Mouse (Mus musculus) MEL (cell line): ENCODE results near the gene Cul4b. TPM values are rescaled to one million over a fixed set of nuclear protein-coding genes. Genes with fewer than 3 reads are reported as not detected.
A peak's percentile ranks its signal among the peaks of the same experiment; 100 is the strongest.

Experiments used
- DNase-seq: peaks from one replicate; pipeline ENCODE4 v3.0.0; 2011; ENCODE audit warnings: low read depth, low spot score
- H3K27ac ChIP-seq: 2 replicates; pipeline ENCODE4 v1.5.1; 2012; ENCODE audit warnings: low read depth, mild to moderate bottlenecking, control low read depth, low read length, moderate library complexity; ENCODE audit not compliant: control insufficient read depth
- H3K27me3 ChIP-seq, 2 experiments: fragments of 150-350 bp in 1 of 2; sonication (generic) in 1 of 2; 2 replicates each; pipeline ENCODE4 v1.6.1; 2012; ENCODE audit warnings: low read length in 2 of 2, mild to moderate bottlenecking in 2 of 2, improper control_type of control experiment in 1 of 2, moderate library complexity in 1 of 2; ENCODE audit not compliant: insufficient read depth in 2 of 2, control insufficient read depth in 1 of 2
- H3K36me3 ChIP-seq, 2 experiments: 2 replicates each; pipeline ENCODE4 v1.6.1; 2012 to 2014; ENCODE audit warnings: low read length in 2 of 2, improper control_type of control experiment in 1 of 2, inconsistent platforms in 1 of 2, mild to moderate bottlenecking in 1 of 2; ENCODE audit not compliant: insufficient read depth in 2 of 2, control insufficient read depth in 1 of 2
- H3K4me1 ChIP-seq, 2 experiments: fragments of 150-350 bp in 1 of 2; sonication (generic) in 1 of 2; 2 replicates each; pipeline ENCODE4 v1.6.1; 2012; ENCODE audit warnings: low read length in 2 of 2, improper control_type of control experiment in 1 of 2, mild to moderate bottlenecking in 1 of 2; ENCODE audit not compliant: insufficient read depth in 2 of 2, control insufficient read depth in 1 of 2
- H3K4me3 ChIP-seq, 2 experiments: fragments of 150-350 bp in 1 of 2; sonication (generic) in 1 of 2; 2 replicates each; pipeline ENCODE4 v1.5.1; 2012; ENCODE audit warnings: low read depth in 2 of 2, low read length in 2 of 2, mild to moderate bottlenecking in 2 of 2, moderate library complexity in 2 of 2, control low read depth in 1 of 2, improper control_type of control experiment in 1 of 2; ENCODE audit not compliant: control insufficient read depth in 1 of 2, insufficient read depth in 1 of 2
- H3K79me2 ChIP-seq: 2 replicates; pipeline ENCODE4 v1.6.1; 2012; ENCODE audit warnings: mild to moderate bottlenecking, low read length, moderate library complexity; ENCODE audit not compliant: control insufficient read depth, poor library complexity, insufficient read depth
- H3K9ac ChIP-seq: 2 replicates; pipeline ENCODE4 v1.6.1; 2012; ENCODE audit warnings: low read depth, mild to moderate bottlenecking, control low read depth, low read length, moderate library complexity; ENCODE audit not compliant: control insufficient read depth, poor library complexity, severe bottlenecking
- H3K9me3 ChIP-seq: fragments of 150-350 bp; sonication (generic); replicated peaks from 2 replicates; pipeline ENCODE4 v1.6.1; 2012; ENCODE audit warnings: mild to moderate bottlenecking, low read length, improper control_type of control experiment, moderate library complexity; ENCODE audit not compliant: insufficient read depth
- BHLHE40 ChIP-seq: IDR thresholded peaks from 2 replicates; pipeline ENCODE4 v1.6.1; 2012; ENCODE audit warnings: low read depth, mild to moderate bottlenecking, inconsistent platforms, low read length, improper control_type of control experiment, borderline replicate concordance
- CHD1 ChIP-seq: IDR thresholded peaks from 2 replicates; pipeline ENCODE4 v1.6.1; 2012; ENCODE audit warnings: low read depth, mild to moderate bottlenecking, inconsistent platforms, low read length, improper control_type of control experiment
- CHD2 ChIP-seq: IDR thresholded peaks from 2 replicates; pipeline ENCODE4 v1.6.1; 2011; ENCODE audit warnings: low read length, improper control_type of control experiment
- CTCF ChIP-seq, 3 experiments: IDR thresholded peaks in 2 of 3; conservative IDR thresholded peaks in 1 of 3; 2 replicates each; pipeline ENCODE4 v1.5.1; 2011 to 2012; ENCODE audit warnings: low read length in 3 of 3, low read depth in 2 of 3, mild to moderate bottlenecking in 2 of 3, improper control_type of control experiment in 1 of 3, inconsistent platforms in 1 of 3, mixed read lengths in 1 of 3, moderate library complexity in 1 of 3; ENCODE audit not compliant: control insufficient read depth in 1 of 3, insufficient read depth in 1 of 3, poor library complexity in 1 of 3, severe bottlenecking in 1 of 3
- E2F4 ChIP-seq: IDR thresholded peaks from 2 replicates; pipeline ENCODE4 v1.6.1; 2011; ENCODE audit warnings: low read depth, low read length, improper control_type of control experiment, borderline replicate concordance
- EP300 ChIP-seq, 2 experiments: IDR thresholded peaks; 2 replicates each; pipeline ENCODE4 v1.6.1; 2011; ENCODE audit warnings: improper control_type of control experiment in 2 of 2, low read length in 2 of 2, low read depth in 1 of 2, mild to moderate bottlenecking in 1 of 2
- ETS1 ChIP-seq: IDR thresholded peaks from 2 replicates; pipeline ENCODE4 v1.6.1; 2012; ENCODE audit warnings: low read depth, mild to moderate bottlenecking, inconsistent platforms, low read length, improper control_type of control experiment, moderate library complexity
- GATA1 ChIP-seq: IDR thresholded peaks from 2 replicates; pipeline ENCODE4 v1.6.1; 2011; ENCODE audit warnings: low read depth, low read length, improper control_type of control experiment
- HCFC1 ChIP-seq: IDR thresholded peaks from 2 replicates; pipeline ENCODE4 v1.6.1; 2012; ENCODE audit warnings: low read depth, mild to moderate bottlenecking, inconsistent platforms, low read length, improper control_type of control experiment, moderate library complexity
- KAT2A ChIP-seq: conservative IDR thresholded peaks from 2 replicates; pipeline ENCODE4 v1.6.1; 2012; ENCODE audit warnings: low read depth, low read length, improper control_type of control experiment, inconsistent platforms
- MAFK ChIP-seq: IDR thresholded peaks from 2 replicates; pipeline ENCODE4 v1.6.1; 2011; ENCODE audit warnings: low read depth, mild to moderate bottlenecking, low read length, improper control_type of control experiment, borderline replicate concordance
- MAX ChIP-seq: IDR thresholded peaks from 2 replicates; pipeline ENCODE4 v1.6.1; 2011; ENCODE audit warnings: low read length, improper control_type of control experiment
- MAZ ChIP-seq: IDR thresholded peaks from 2 replicates; pipeline ENCODE4 v1.6.1; 2012; ENCODE audit warnings: low read depth, mild to moderate bottlenecking, inconsistent platforms, low read length, improper control_type of control experiment
- MEF2A ChIP-seq: IDR thresholded peaks from 2 replicates; pipeline ENCODE4 v1.6.1; 2014; ENCODE audit warnings: low read depth, mild to moderate bottlenecking, inconsistent platforms, low read length, improper control_type of control experiment; ENCODE audit not compliant: poor library complexity, insufficient replicate concordance, severe bottlenecking; ENCODE audit errors: extremely low read depth
- MXI1 ChIP-seq: IDR thresholded peaks from 2 replicates; pipeline ENCODE4 v1.6.1; 2011; ENCODE audit warnings: mild to moderate bottlenecking, low read depth, low read length, improper control_type of control experiment
- MYB ChIP-seq: IDR thresholded peaks from 2 replicates; pipeline ENCODE4 v1.6.1; 2011; ENCODE audit warnings: mild to moderate bottlenecking, low read depth, low read length, improper control_type of control experiment
- MYC ChIP-seq: IDR thresholded peaks from 2 replicates; pipeline ENCODE4 v1.6.1; 2011; ENCODE audit warnings: low read depth, mild to moderate bottlenecking, low read length, improper control_type of control experiment, moderate library complexity
- POLR2A ChIP-seq, 2 experiments: IDR thresholded peaks; 2 replicates each; pipeline ENCODE4 v1.6.1; 2011 to 2012; ENCODE audit warnings: low read length in 2 of 2, mild to moderate bottlenecking in 2 of 2, control low read depth in 1 of 2, improper control_type of control experiment in 1 of 2, low read depth in 1 of 2, moderate library complexity in 1 of 2; ENCODE audit not compliant: control insufficient read depth in 1 of 2, insufficient read depth in 1 of 2, poor library complexity in 1 of 2
- POLR2AphosphoS2 ChIP-seq: IDR thresholded peaks from 2 replicates; pipeline ENCODE4 v1.6.1; 2011; ENCODE audit warnings: low read length, improper control_type of control experiment
- RCOR1 ChIP-seq: IDR thresholded peaks from 2 replicates; pipeline ENCODE4 v1.6.1; 2012; ENCODE audit warnings: low read depth, mild to moderate bottlenecking, inconsistent platforms, low read length, improper control_type of control experiment
- SIN3A ChIP-seq: IDR thresholded peaks from 2 replicates; pipeline ENCODE4 v1.6.1; 2012; ENCODE audit warnings: low read length, improper control_type of control experiment, inconsistent platforms
- SMC3 ChIP-seq: IDR thresholded peaks from 2 replicates; pipeline ENCODE4 v1.6.1; 2011; ENCODE audit warnings: low read depth, low read length, improper control_type of control experiment
- TBP ChIP-seq: IDR thresholded peaks from 2 replicates; pipeline ENCODE4 v1.8.0; 2011; ENCODE audit warnings: low read depth, low read length, improper control_type of control experiment
- TCF12 ChIP-seq: IDR thresholded peaks from 2 replicates; pipeline ENCODE4 v1.6.1; 2014; ENCODE audit warnings: low read depth, mild to moderate bottlenecking, inconsistent platforms, low read length, improper control_type of control experiment, moderate library complexity
- UBTF ChIP-seq: IDR thresholded peaks from 2 replicates; pipeline ENCODE4 v1.6.1; 2012; ENCODE audit warnings: low read depth, mild to moderate bottlenecking, inconsistent platforms, low read length, improper control_type of control experiment, moderate library complexity, borderline replicate concordance; ENCODE audit not compliant: insufficient read depth
- USF1 ChIP-seq: IDR thresholded peaks from 2 replicates; pipeline ENCODE4 v1.6.1; 2014; ENCODE audit warnings: low read depth, mild to moderate bottlenecking, inconsistent platforms, low read length, improper control_type of control experiment, moderate library complexity
- USF2 ChIP-seq, 2 experiments: IDR thresholded peaks; 2 replicates each; pipeline ENCODE4 v1.6.1; 2011 to 2012; ENCODE audit warnings: improper control_type of control experiment in 2 of 2, low read length in 2 of 2, borderline replicate concordance in 1 of 2, inconsistent platforms in 1 of 2, low read depth in 1 of 2, mild to moderate bottlenecking in 1 of 2; ENCODE audit not compliant: insufficient read depth in 1 of 2
- ZKSCAN1 ChIP-seq: IDR thresholded peaks from 2 replicates; pipeline ENCODE4 v1.6.1; 2012; ENCODE audit warnings: low read depth, mild to moderate bottlenecking, inconsistent platforms, low read length, improper control_type of control experiment, moderate library complexity
- ZMIZ1 ChIP-seq: IDR thresholded peaks from 2 replicates; pipeline ENCODE4 v1.6.1; 2012; ENCODE audit warnings: low read depth, mild to moderate bottlenecking, inconsistent platforms, low read length, improper control_type of control experiment, moderate library complexity
- polyA plus RNA-seq, 2 experiments: library from polyadenylated mRNA; stranded (reverse) in 1 of 2; unstranded in 1 of 2; fragments of >175 nt in 1 of 2; fragments of >200 nt in 1 of 2; gene quantifications; 2 replicates each; pipeline versions ENCODE4 v1.2.1 to v1.2.4; 2012; ENCODE audit warnings: low replicate concordance in 2 of 2, low read depth in 1 of 2; ENCODE audit not compliant: insufficient read length in 2 of 2, insufficient read depth in 1 of 2, missing spikeins in 1 of 2
- total RNA-seq: library from RNA; depleted of rRNA; stranded (reverse); fragments of 300-350 nt; gene quantifications from 2 replicates; pipeline ENCODE4 v1.2.3, GENCODE M21; 2012

Gene Cul4b
- total and polyA plus RNA-seq, 3 experiments: 19.0 to 28.2 TPM; not detected in 1

GRCm38 (mm10) chrX:38565176-38565542 is 10.8 kb downstream of the Cul4b start:
- Histone ChIP-seq H3K79me2 (peaks cover 15% of the 10 kb centered on the region), H3K27ac (peak overlapping the region; percentile 47), H3K4me3 (peak overlapping the region; percentile 53 to 66), H3K9ac (peak overlapping the region; percentile 65), H3K36me3 (peaks cover 8 to 20% of the 10 kb centered on the region in 2 experiments), H3K27me3 (no peaks in the 10 kb centered on the region), H3K9me3 (no peaks in the 10 kb centered on the region), H3K4me1 (peaks cover 2 to 11% of the 10 kb centered on the region in 2 experiments)
- TF ChIP-seq SMC3 (no peak), MAX (no peak), KAT2A (no peak), MEF2A (no peak), POLR2A (IDR thresholded peaks at IDR 0.05; ENCODE audit: control insufficient read depth in 1 of 2, insufficient read depth in 1 of 2, low read depth in 1 of 2, low read length in 2 of 2, poor library complexity in 1 of 2) (no peak), CHD2 (no peak), MYB (no peak)
- no peak for DNase-seq

- DNase-seq: peak; percentile 83
- Histone ChIP-seq H3K4me3 (peak overlapping the region; percentile 80 to 81), H3K36me3 (peaks cover 8 to 20% of the 10 kb centered on the region in 2 experiments), H3K4me1 (peaks cover 2 to 11% of the 10 kb centered on the region in 2 experiments), H3K9ac (peak overlapping the region; percentile 98), H3K27ac (peak overlapping the region; percentile 80), H3K79me2 (peaks cover 15% of the 10 kb centered on the region), H3K27me3 (no peaks in the 10 kb centered on the region), H3K9me3 (no peaks in the 10 kb centered on the region)
- TF ChIP-seq MAZ (peak; percentile 76), SMC3 (no peak), MYB (no peak), POLR2A (IDR thresholded peaks at IDR 0.05; ENCODE audit: control insufficient read depth in 1 of 2, insufficient read depth in 1 of 2, low read depth in 1 of 2, low read length in 2 of 2, poor library complexity in 1 of 2) (peak in 1 of 2 experiments; percentile 54; a peak in 1 of 4 replicates), RCOR1 (no peak), CHD2 (no peak), MEF2A (no peak), EP300 (IDR thresholded peaks at IDR 0.05; ENCODE audit: low read depth in 1 of 2, low read length in 2 of 2) (no peak), SIN3A (peak; percentile 54), GATA1 (no peak), UBTF (no peak), MXI1 (peak; percentile 62; the same call in 1 of the 2 replicates), TCF12 (no peak), ZKSCAN1 (no peak), HCFC1 (peak; percentile 68), CHD1 (no peak), MAFK (no peak), BHLHE40 (peak; percentile 49; the same call in 1 of the 2 replicates), USF1 (peak; percentile 91), ZMIZ1 (no peak; the same call in 1 of the 2 replicates), MYC (no peak), USF2 (IDR thresholded peaks at IDR 0.05; ENCODE audit: borderline replicate concordance in 1 of 2, insufficient read depth in 1 of 2, low read depth in 1 of 2, low read length in 2 of 2) (peak in 1 of 2 experiments; percentile 48; a peak in 1 of 4 replicates), POLR2AphosphoS2 (no peak), MAX (peak; percentile 60; the same call in 1 of the 2 replicates), TBP (no peak), E2F4 (no peak), CTCF (IDR thresholded peaks at IDR 0.05 in 2 of 3, conservative IDR thresholded peaks at IDR 0.05 in 1 of 3; ENCODE audit: control insufficient read depth in 1 of 3, insufficient read depth in 1 of 3, low read depth in 2 of 3, low read length in 3 of 3, poor library complexity in 1 of 3, severe bottlenecking in 1 of 3) (no peak), ETS1 (no peak)
These were observed 11.3 kb downstream of the Cul4b start for GRCm38 (mm10) chrX:38564542-38565175.
